Mouse (Mus musculus) cerebellum, adult 8-10 months (tissue): ENCODE data around the gene Dap3.
A peak's percentile ranks its signal among the peaks of the same experiment; 100 is the strongest.
"Not testable (repeated sequence)": the region's sequence is repeated elsewhere in the genome, so short reads cannot be mapped to it uniquely, and the experiment has no call there.

Experiments
- DNase-seq: peaks from one replicate; pipeline ENCODE4 v3.0.0; 2022

Gene Dap3

GRCm38 (mm10) chr3:88950576-88951326, at the start of gene Dap3, which contains the start of gene Ash1l:
Dap3 (minus strand) TSS chr3:88951181.
Ash1l (plus strand) TSS chr3:88950622.
- DNase-seq = peak; percentile 74

- DNase-seq = no peak
These were observed 41.8 kb upstream of the Dap3 start for GRCm38 (mm10) chr3:88992793-88993192.

GRCm38 (mm10) chr3:88983921-88984381, 33.0 kb upstream of the Dap3 start:
- no peak for DNase-seq

- DNase-seq = no peak
These were observed 30.4 kb upstream of the Dap3 start for GRCm38 (mm10) chr3:88981206-88982010.

GRCm38 (mm10) chr3:88975012-88975411, 24.0 kb upstream of the Dap3 start:
- no peak for DNase-seq

- DNase-seq = not testable (repeated sequence)
These were observed 12.2 kb upstream of the Dap3 start for GRCm38 (mm10) chr3:88963211-88963610.

- DNase-seq = no peak
These were observed 2.8 kb upstream of the Dap3 start for GRCm38 (mm10) chr3:88953736-88954135.

GRCm38 (mm10) chr3:88953246-88953645, 2.3 kb upstream of the Dap3 start:
- DNase-seq = no peak

GRCm38 (mm10) chr3:88951327-88951800, 383 bp upstream of the Dap3 start:
- DNase-seq = no peak

- peak; percentile 87 for DNase-seq
These were observed 1.0 kb downstream of the Dap3 start for GRCm38 (mm10) chr3:88949786-88950575.

- no peak for DNase-seq
These were observed 6.9 kb downstream of the Dap3 start for GRCm38 (mm10) chr3:88944109-88944508.

GRCm38 (mm10) chr3:88942316-88942880, 8.6 kb downstream of the Dap3 start:
- no peak for DNase-seq

- no peak for DNase-seq
These were observed 11.2 kb downstream of the Dap3 start for GRCm38 (mm10) chr3:88939749-88940148.

GRCm38 (mm10) chr3:88939071-88939470, 11.9 kb downstream of the Dap3 start:
- DNase-seq = no peak

GRCm38 (mm10) chr3:88929501-88929900, 21.5 kb downstream of the Dap3 start:
- no peak for DNase-seq

GRCm38 (mm10) chr3:88925651-88926050, 25.3 kb downstream of the Dap3 start:
- no peak for DNase-seq

GRCm38 (mm10) chr3:88923989-88924591, 26.9 kb downstream of the Dap3 start:
- no peak for DNase-seq

- no peak for DNase-seq
These were observed 29.6 kb downstream of the Dap3 start for GRCm38 (mm10) chr3:88921411-88921810.

- DNase-seq = no peak
These were observed 32.0 kb downstream of the Dap3 start for GRCm38 (mm10) chr3:88918981-88919380.

GRCm38 (mm10) chr3:88914384-88914810, 36.6 kb downstream of the Dap3 start:
- no peak for DNase-seq

- peak; percentile 88 for DNase-seq
These were observed 37.2 kb downstream of the Dap3 start, which contains the start of gene Msto1 for GRCm38 (mm10) chr3:88913511-88914383. Msto1 (minus strand) TSS chr3:88913999.
